ENCODE assay signal across 8 mouse cellular contexts in genomic region chr6:112929291-112929984, GRCm38 (mm10). TPM values are rescaled to one million over a fixed set of nuclear protein-coding genes. Genes with fewer than 3 reads are reported as not detected.
A peak's percentile ranks its signal among the peaks of the same experiment; 100 is the strongest.
DNase-seq lines count a peak whose midpoint lies in the region; ATAC-seq lines count a peak whose summit lies in the region.

No protein-coding gene starts in this region.

- H3K9ac ChIP-seq in heart, embryonic 15.5 days, result no peak overlapping the region
- H3K9ac ChIP-seq in forebrain, embryonic 14.5 days (ENCODE audit: low read length), result peak overlapping the region; percentile 43; the same call in 1 of the 2 replicates
- H3K9ac ChIP-seq in intestine, embryonic 16.5 days (ENCODE audit: low read depth, low read length), result no peak overlapping the region

- peaks cover 4% of the 10 kb centered on the region for H3K4me1 ChIP-seq in heart, embryonic 15.5 days (replicated peaks)
- peaks cover 65% of the 10 kb centered on the region for H3K4me1 ChIP-seq in forebrain, embryonic 14.5 days (ENCODE audit: control insufficient read depth, insufficient read depth, low read length)
- H3K4me1 ChIP-seq in intestine, embryonic 16.5 days (ENCODE audit: control insufficient read depth, insufficient read depth, low read length), result peaks cover 12% of the 10 kb centered on the region; the same call in 1 of the 2 replicates

- no peak for ATAC-seq in heart, embryonic 15.5 days (replicated peaks; ENCODE audit: insufficient number of reproducible peaks, insufficient read depth, low FRiP score, low read depth)
- peak; percentile 78 for ATAC-seq in forebrain, embryonic 14.5 days
- peak; percentile 61 for ATAC-seq in megakaryocyte-erythroid progenitor cell, adult 5-6 weeks (replicated peaks; ENCODE audit: low FRiP score, low TSS enrichment, poor library complexity, severe bottlenecking)
- ATAC-seq in intestine, embryonic 16.5 days, result no peak

- intact Hi-C loops in heart, postnatal 14 days (cut with DNase I), result no loop called here

- H3K27me3 ChIP-seq in heart, embryonic 15.5 days, result no peaks in the 10 kb centered on the region
- no peaks in the 10 kb centered on the region for H3K27me3 ChIP-seq in forebrain, embryonic 14.5 days (replicated peaks; ENCODE audit: control insufficient read depth, insufficient read depth, low read length)
- H3K27me3 ChIP-seq in intestine, embryonic 16.5 days (replicated peaks; ENCODE audit: control insufficient read depth, insufficient read depth, low read length), result no peaks in the 10 kb centered on the region

- H3K36me3 ChIP-seq in heart, embryonic 15.5 days, result no peaks in the 10 kb centered on the region
- no peaks in the 10 kb centered on the region for H3K36me3 ChIP-seq in forebrain, embryonic 14.5 days (ENCODE audit: control insufficient read depth, insufficient read depth, low read length)
- no peaks in the 10 kb centered on the region for H3K36me3 ChIP-seq in intestine, embryonic 16.5 days (ENCODE audit: control insufficient read depth, insufficient read depth, low read length)

- H3K4me3 ChIP-seq in heart, embryonic 15.5 days, result no peak overlapping the region
- no peak overlapping the region for H3K4me3 ChIP-seq in forebrain, embryonic 14.5 days (ENCODE audit: low read depth, low read length)
- H3K4me3 ChIP-seq in intestine, embryonic 16.5 days (ENCODE audit: low read length), result no peak overlapping the region

- no peak overlapping the region for H3K27ac ChIP-seq in heart, embryonic 15.5 days
- H3K27ac ChIP-seq in forebrain, embryonic 14.5 days (ENCODE audit: low read depth, low read length), result peak overlapping the region; percentile 85
- no peak overlapping the region for H3K27ac ChIP-seq in intestine, embryonic 16.5 days (ENCODE audit: low read length)

- DNase-seq in heart, postnatal 14 days, result no peak
- DNase-seq in MEL-GATA-1-ER (ENCODE audit: extremely low read depth, low read depth), result peak; percentile 61
- DNase-seq in forebrain, embryonic 14.5 days (ENCODE audit: low spot score), result peak; percentile 88
- DNase-seq in spleen, postnatal 10 days (ENCODE audit: low spot score in 2 of 2), result no peak
- no peak for DNase-seq in MN1 (ENCODE audit: low spot score)

- 71% methylated on average over 6 of the region's 6 CpGs for WGBS in heart, embryonic 15.5 days
- WGBS in forebrain, embryonic 14.5 days, result 33% methylated on average over 6 of the region's 6 CpGs
- WGBS in intestine, embryonic 16.5 days, result 88% methylated on average over 6 of the region's 6 CpGs

- H3K4me2 ChIP-seq in heart, embryonic 15.5 days, result 0 out of 2 replicates have a peak overlapping the region, but pooled peaks have one; percentile 45
- H3K4me2 ChIP-seq in forebrain, embryonic 14.5 days (ENCODE audit: low read length), result peak overlapping the region; percentile 44
- no peak overlapping the region for H3K4me2 ChIP-seq in intestine, embryonic 16.5 days (ENCODE audit: low read depth, low read length)

- H3K9me3 ChIP-seq in heart, embryonic 15.5 days (replicated peaks), result no peaks in the 10 kb centered on the region
- no peaks in the 10 kb centered on the region for H3K9me3 ChIP-seq in forebrain, embryonic 14.5 days (replicated peaks; ENCODE audit: control insufficient read depth, low read length)
- no peaks in the 10 kb centered on the region for H3K9me3 ChIP-seq in intestine, embryonic 16.5 days (ENCODE audit: control insufficient read depth, low read length)

RNA-seq across cellular contexts. Expression of gene Srgap3, which starts 17.6 kb away (rescaled TPM):
- polyA plus RNA-seq in heart, embryonic 15.5 days (2015; fragmentation: Nextera tagmentation; extraction: Ambion mirVana), result 1.0 and 1.6 TPM in 2 replicates
- 1 to 10 TPM; 1.5 to 1.9 TPM for total RNA-seq in heart, postnatal 14 days (2021)
- polyA plus RNA-seq in forebrain, embryonic 14.5 days (2014; fragmentation: Nextera tagmentation; extraction: Ambion mirVana), result 31.4 and 46.7 TPM in 2 replicates
- total RNA-seq in megakaryocyte-erythroid progenitor cell, adult 5-6 weeks (2014; fragmentation: Nextera tagmentation), result 2.3 and 2.8 TPM in 2 replicates
- 0.75 and 2.4 TPM in 2 replicates for total RNA-seq in megakaryocyte-erythroid progenitor cell, adult 5-6 weeks (2017)
- 2.1 and 3.5 TPM in 2 replicates for polyA plus RNA-seq in intestine, embryonic 16.5 days (2015; fragmentation: Nextera tagmentation; extraction: Ambion mirVana)

Comparison
In these comparisons a context has a peak if more than half of its experiments do, and no peak if none do; other contexts are left out.
1. ATAC-seq: peak in forebrain, embryonic 14.5 days (single experiment) and megakaryocyte-erythroid progenitor cell, adult 5-6 weeks (single experiment); none in heart, embryonic 15.5 days (single experiment) and intestine, embryonic 16.5 days (single experiment).
2. DNase-seq: peak in MEL-GATA-1-ER (single experiment) and forebrain, embryonic 14.5 days (single experiment); none in heart, postnatal 14 days (0 of 2), spleen, postnatal 10 days (0 of 2) and MN1 (single experiment).